Mouse (Mus musculus): ENCODE results near the gene Fbxo42. TPM values are rescaled to one million over a fixed set of nuclear protein-coding genes. Genes with fewer than 3 reads are reported as not detected.

Fbxo42 gene
- total RNA-seq, 4 experiments from 2014 or later = 24.5 to 32.1 (median 29.0) TPM

- no peak for DNase-seq
Measured at GRCm38 (mm10) chr4:141221848-141222247, 74.1 kb downstream of the Fbxo42 start.

DNA sequence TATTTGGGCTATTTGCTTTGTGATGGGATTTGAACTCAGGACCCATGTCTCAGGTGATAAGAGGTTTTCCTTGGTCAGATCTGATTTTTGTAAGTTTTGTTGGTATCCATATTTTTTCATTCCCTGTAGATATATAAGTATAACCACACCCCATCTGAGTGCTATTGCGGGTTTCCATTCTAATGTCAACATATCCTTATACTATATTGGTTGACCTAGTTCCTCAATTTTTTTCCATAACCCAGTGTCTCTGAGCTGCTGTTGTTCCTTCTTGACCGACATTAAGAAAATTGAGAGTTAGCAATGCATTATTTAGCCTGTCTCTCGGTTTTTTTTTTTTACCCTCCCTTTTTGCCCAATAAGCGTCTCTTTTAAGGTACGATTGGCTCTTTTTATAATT is 75.0 kb downstream of the Fbxo42 start:
- DNase-seq = no peak

DNA sequence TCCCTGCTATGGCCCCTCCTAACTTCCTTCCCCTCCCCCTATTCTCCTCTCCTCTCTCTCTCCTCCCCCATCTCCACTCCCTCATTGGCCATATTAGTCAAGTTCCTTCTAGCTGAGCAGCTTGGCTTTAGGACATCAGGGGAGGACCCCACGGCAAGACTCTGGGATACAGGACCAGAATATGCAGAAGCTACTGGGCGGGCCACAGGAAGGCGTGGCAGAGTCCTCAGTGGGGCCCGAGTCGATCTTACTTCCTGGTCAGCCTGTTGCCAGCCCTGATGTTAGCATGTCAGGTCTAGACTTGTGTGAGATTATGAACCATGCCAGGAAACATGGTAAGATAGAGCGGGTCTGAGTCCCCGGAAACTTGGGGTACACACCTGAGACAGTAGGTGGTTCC is 81.0 kb downstream of the Fbxo42 start:
- DNase-seq = no peak

- DNase-seq = no peak
Measured at GRCm38 (mm10) chr4:141233196-141233595, 85.5 kb downstream of the Fbxo42 start.

DNA sequence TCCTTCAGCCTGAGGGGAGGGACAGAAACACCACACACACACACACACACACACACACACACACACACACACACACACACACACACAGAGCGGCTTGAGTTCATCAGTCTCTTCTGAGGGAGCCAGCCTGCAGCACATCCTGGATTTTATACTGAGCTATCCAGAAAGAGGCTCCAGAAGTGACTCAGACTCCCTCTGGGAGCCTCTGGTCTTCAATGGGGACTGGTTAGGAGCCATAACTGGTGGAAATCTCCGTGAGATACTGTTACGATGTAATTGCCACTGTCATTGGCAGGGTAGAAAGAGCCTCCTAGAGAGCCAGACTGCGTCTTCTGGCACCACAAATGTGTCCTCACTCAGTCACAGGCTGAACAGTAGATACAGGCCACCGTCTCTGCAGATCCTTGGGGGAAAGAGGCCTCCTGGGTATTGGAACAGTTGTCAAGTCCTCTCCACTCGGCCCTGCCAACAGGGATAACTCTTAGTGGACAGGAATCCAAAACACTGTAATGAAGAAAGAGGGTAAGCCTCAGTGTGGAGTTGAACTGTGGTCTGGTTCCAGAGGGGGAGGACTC is 87.9 kb downstream of the Fbxo42 start:
- DNase-seq = no peak

DNA sequence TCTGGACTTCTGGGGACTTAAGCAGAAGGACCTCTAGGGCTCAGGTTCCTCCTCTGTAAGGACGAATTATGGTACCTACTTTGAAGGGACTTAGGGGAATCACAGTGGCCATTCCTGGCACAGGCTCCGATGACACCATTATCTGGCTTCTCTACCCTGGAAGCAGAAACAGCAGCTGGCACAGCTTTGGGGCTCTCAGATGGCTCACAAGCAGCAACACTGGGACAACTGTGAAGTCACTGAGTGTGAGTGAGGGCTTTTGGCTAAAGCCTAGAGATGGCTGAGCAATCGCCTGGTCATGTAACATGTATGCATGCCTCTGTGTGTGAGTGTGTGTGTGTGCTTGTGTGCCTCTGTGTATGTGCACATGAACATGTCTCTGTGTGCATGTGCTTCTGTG is 89.1 kb downstream of the Fbxo42 start:
- DNase-seq = no peak

GRCm38 (mm10) chr4:141238492-141239387 is 91.0 kb downstream of the Fbxo42 start:
- DNase-seq = no peak

GRCm38 (mm10) chr4:141239388-141240125 is 91.8 kb downstream of the Fbxo42 start, which contains the start of gene Arhgef19:
TSS of gene Arhgef19 (plus strand) at chr4:141239499.
- peak; percentile 93 for DNase-seq

DNA sequence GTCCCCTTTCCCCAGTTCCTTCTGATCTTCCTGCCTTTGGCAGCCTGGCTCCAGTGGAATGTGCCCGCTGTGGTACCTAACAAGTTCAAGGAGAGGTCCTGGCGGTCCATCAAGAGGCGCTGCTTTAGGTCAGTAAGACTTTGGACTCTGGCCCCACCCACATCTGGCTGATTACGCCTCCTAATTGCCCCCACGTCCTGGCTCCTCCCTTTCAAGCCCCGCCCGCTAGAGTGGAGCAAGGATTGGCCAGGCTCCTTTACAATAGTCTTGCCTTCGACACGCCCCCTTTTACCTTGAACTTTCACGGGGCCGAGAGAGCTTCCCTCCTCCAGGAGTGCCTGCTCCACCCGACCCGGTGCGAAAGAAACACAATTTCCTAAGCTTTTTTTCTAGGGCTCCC is 92.9 kb downstream of the Fbxo42 start:
- peak; percentile 91 for DNase-seq

- no peak for DNase-seq
Measured at GRCm38 (mm10) chr4:141241861-141242260, 94.1 kb downstream of the Fbxo42 start.

- no peak for DNase-seq
Measured at GRCm38 (mm10) chr4:141242651-141243241, 95.0 kb downstream of the Fbxo42 start.

DNA sequence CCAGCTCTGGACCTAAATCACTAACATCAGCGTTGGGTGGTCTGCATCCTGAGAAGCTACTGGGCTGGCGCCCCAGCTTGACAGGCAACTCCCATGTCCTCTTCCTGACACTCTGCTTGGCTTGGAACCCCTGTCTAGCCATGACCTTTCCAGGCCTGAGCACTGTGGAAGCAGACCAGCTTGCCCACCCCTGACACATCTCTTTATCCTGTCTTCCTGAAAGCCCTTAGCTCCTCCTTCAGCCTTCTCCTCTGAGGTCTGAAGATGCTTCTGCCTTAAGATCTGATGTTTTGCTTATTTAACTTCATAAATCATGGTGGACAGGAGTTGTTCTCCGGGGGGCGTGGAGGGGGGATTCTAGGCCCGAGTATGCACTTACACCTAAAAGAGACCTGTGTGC is 95.9 kb downstream of the Fbxo42 start:
- DNase-seq = no peak

- DNase-seq = no peak
Measured at GRCm38 (mm10) chr4:141244401-141244800, 96.7 kb downstream of the Fbxo42 start.

DNA sequence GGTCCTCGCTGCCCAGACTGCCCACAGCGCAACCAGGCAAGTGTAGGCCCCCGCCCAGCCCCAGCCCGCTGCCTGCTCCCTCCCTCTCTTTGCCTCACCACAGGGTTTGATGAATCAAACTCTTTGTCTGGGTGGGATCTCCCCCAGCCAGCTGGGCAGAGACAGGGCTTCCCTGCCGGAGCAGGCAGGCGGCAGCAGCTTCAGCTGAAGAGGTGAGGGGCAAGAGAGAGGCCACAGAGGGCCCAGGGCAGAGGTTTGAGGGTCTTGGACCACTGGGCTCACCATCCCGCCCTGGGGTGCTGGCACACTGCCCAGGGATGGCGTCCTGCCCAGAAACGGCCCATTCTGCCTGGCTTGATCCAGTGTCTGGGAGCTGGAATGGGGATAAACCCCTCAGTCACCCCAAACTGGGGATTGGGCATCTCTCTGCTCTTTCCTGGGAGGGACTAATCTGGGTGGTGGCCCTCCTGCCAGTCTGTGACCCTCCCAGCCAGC is 97.3 kb downstream of the Fbxo42 start:
- DNase-seq = peak; percentile 63

DNA sequence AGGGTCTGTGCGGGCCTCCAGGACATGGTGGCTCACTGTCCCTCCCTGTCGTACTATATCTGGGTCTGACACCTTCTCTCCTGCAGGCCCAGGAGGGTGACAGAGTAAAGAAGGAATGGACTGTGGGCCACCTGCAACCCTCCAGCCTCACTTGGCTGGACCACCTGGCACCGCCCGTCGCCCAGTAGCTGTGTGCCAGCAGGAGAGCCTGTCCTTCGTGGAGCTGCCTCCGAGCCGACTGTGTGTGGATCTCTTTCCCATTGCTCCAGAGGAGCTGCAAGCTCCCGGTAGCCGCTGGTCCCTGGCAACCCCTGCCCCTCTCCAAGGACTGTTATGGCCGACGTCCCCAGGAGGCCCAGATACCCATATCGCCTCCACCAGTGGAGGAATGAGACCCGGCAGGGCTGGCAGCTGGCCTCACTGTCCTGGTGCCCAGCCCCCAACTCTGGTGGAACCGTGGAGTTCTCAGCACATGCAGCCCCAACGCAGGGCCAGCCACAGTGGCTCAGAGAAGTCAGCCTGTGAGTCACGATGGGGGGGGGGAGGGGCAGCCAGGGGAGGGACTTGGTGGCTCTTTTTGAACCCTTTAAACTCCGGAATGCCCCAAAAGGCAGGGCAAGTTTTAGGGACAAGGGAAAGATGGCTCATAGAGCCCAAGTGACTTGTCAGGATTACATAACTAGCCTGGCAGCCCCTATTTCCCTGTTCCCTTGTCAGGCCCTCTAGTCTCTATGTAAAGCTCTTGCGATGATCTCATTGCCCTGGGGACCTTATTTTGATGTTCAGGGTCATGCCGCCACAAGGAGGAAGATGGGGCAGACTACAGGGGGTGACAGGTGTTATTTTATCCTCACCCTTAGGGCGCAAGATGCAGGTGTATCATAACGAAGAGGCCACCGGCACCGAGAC is 98.6 kb downstream of the Fbxo42 start:
- no peak for DNase-seq

DNA sequence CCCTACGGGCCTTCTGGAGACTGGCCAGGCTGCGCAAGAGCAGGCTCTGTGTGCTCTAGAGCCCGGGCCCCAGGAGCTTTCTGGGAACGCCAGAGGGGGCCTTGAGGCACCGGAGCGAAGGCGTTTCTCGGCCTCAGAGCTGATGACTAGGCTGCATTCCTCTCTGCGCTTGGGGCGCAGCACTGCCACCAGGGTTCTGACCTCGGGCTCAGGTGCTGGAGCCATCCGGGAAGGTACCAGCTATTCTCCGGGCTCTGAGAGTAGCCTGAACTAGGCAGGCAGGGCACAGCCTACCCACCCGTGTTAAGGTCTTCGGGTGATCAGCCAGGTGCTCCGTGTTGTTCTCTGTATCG is 99.3 kb downstream of the Fbxo42 start:
- no peak for DNase-seq

DNA sequence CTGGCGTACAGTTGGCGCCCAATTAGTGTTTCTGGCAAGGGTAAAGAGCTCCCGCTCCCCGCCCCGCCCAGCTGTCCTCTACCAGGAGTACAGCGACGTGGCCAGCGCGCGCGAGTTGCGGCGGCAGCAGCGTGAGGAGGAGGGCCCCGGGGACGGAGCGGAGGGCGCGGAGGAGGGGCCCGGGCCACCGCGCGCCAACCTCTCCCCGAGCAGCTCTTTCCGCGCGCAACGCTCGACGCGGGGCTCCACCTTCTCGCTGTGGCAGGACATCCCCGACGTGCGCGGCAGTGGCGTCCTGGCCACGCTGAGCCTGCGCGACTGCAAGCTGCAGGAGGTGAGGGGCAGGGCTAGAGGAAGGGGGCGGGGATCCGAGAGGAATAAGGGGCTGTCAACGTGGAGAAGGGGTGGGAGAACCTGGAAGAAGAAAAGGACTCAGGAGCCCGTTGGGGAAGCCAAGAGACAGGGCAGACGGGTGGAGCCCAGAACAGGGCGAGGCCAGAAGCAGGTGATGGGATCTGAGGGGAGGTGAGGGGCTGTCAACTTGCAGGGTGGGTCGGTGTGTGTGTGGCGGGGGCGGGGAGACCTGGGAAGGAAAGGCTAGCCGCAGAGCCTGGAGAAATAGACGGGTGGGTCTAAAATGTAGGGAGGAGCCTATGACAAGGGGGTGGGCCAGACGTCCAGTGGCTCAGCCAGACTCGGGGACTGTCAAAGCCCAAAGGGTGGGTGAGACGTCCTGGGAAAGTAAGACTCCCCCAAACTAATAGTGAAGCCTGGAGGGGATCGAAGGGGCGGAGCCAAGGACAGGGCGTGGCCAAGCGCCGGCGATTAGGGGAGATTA is 100.3 kb downstream of the Fbxo42 start:
- no peak for DNase-seq

DNA sequence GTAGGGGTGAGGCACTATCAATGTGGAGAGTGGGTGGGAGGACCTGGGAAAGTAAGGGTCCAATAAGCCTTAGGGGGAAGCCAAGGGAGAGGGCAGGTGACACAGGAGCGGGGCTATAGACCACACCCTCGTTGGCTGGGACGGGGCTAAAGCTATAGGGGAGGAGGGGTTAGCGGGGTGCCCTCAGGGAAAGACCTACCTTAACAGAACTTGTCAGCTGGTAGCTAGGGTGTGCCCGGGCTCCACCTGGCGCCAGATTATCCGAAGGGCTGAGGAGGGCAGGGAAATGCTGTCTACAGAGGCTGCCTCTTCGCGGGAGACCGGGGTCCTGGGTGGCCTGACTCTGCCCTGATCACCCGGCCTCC is 100.9 kb downstream of the Fbxo42 start:
- DNase-seq = no peak

DNA sequence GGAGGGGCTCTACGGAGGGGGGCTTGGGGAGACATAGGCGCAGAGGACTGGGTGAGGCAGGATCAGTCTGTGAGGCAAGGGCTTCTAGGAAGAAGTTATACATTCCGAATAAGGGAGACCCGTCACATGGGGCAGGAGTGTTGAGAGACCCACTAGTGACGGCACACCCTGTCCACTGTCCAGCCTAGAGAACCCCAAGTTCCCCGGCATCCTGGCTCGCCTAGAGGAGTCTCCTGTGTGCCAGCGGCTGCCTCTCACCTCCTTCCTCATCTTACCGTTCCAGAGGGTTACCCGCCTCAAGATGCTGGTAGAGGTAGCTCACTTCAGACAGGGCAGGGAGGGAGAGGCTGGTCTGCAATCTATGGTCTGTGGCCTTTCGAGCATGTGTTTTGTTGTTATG is 101.7 kb downstream of the Fbxo42 start:
- DNase-seq = no peak

DNA sequence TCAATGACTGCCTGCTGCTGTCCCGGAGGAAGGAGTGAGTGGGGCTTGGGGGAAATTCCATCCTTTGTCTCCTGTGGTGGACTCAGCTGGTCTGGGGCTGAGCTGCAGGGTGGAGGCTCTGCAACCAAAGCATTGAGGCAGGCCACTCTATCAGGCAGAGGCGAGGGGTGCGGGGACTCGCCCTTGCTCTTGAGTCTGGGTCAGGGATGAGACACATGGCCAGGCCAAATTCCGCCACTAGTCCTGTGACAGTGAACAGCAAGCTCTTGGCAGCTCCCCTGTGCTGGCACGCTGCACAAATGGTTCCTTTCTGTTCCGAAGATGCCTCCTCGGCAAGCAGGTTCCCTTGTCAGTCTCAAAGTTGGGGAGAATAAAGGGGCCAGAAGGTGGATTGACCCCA is 103.4 kb downstream of the Fbxo42 start:
- no peak for DNase-seq

- DNase-seq = no peak
Measured at GRCm38 (mm10) chr4:141252641-141253040, 104.9 kb downstream of the Fbxo42 start.

Data from adrenal gland, adult 8-10 months (tissue).